Mouse (Mus musculus) right cerebral cortex, postnatal 4 days (tissue): ENCODE measurements around the gene Olfr342.

Experiments used
- DNase-seq: peaks from one replicate; pipeline ENCODE4 v3.0.0-alpha.2; 2022

Gene Olfr342

GRCm38 (mm10) chr2:36524698-36525097 is at the start of gene Olfr342:
TSS of gene Olfr342 (plus strand) at chr2:36524998.
- no peak for DNase-seq

GRCm38 (mm10) chr2:36482368-36482767 is 42.4 kb upstream of the Olfr342 start, which contains the start of gene Olfr341:
TSS of gene Olfr341 (minus strand) at chr2:36482468.
- no peak for DNase-seq

- DNase-seq: no peak
Measured at GRCm38 (mm10) chr2:36565156-36565555, 40.4 kb downstream of the Olfr342 start.

GRCm38 (mm10) chr2:36566362-36566761 is 41.6 kb downstream of the Olfr342 start, which contains the start of gene Olfr344:
TSS of gene Olfr344 (plus strand) at chr2:36566662.
- DNase-seq: no peak

- no peak for DNase-seq
Measured at GRCm38 (mm10) chr2:36567022-36567421, 42.2 kb downstream of the Olfr342 start.

- no peak for DNase-seq
Measured at GRCm38 (mm10) chr2:36567845-36568244, 43.0 kb downstream of the Olfr342 start.
